Mouse (Mus musculus): ENCODE data around the gene Man1b1.

- TF ChIP-seq CTCF (IDR thresholded peaks at IDR 0.05; ENCODE audit: low read depth, low read length) (no peak), POLR2A (IDR thresholded peaks at IDR 0.05; ENCODE audit: borderline replicate concordance, low read depth, low read length) (no peak)
These were observed 28.0 kb upstream of the Man1b1 start for GRCm38 (mm10) chr2:25303931-25304656.
